Mouse (Mus musculus) heart, adult 2 months (tissue): Measurements from ENCODE around the gene Gm19426. TPM values are rescaled to one million over a fixed set of nuclear protein-coding genes. Genes with fewer than 3 reads are reported as not detected.

Source experiments
- DNase-seq, 2 experiments: peaks; one replicate each; pipeline ENCODE4 v3.0.0; 2021
- H3K27ac ChIP-seq: fragments of 200-600 bp; 2 replicates; pipeline ENCODE4 v1.8.1; 2022
- H3K27me3 ChIP-seq: fragments of 200-500 bp; 2 replicates; pipeline ENCODE4 v1.6.1; 2012; ENCODE audit warnings: mild to moderate bottlenecking, low read length, inconsistent platforms, mixed read lengths; ENCODE audit not compliant: control insufficient read depth, insufficient read depth
- H3K36me3 ChIP-seq: fragments of 200-500 bp; 2 replicates; pipeline ENCODE4 v1.6.1; 2012; ENCODE audit warnings: low read length, inconsistent platforms; ENCODE audit not compliant: control insufficient read depth, insufficient read depth
- H3K4me1 ChIP-seq: fragments of 200-500 bp; 2 replicates; pipeline ENCODE4 v1.6.1; 2011; ENCODE audit warnings: low read length; ENCODE audit not compliant: control insufficient read depth, insufficient read depth
- H3K4me3 ChIP-seq: fragments of 200-600 bp; 2 replicates; pipeline ENCODE4 v1.8.1; 2022
- H3K79me2 ChIP-seq: fragments of 200-500 bp; replicated peaks from 2 replicates; pipeline ENCODE4 v1.6.1; 2012; ENCODE audit warnings: mild to moderate bottlenecking, inconsistent platforms, low read length, moderate library complexity, mixed read lengths; ENCODE audit not compliant: control insufficient read depth, insufficient read depth
- H3K9ac ChIP-seq: fragments of 200-500 bp; 2 replicates; pipeline ENCODE4 v1.6.1; 2012; ENCODE audit warnings: low read depth, mild to moderate bottlenecking, control low read depth, inconsistent platforms, low read length, mixed read lengths
- CTCF ChIP-seq: fragments of 200-600 bp; IDR thresholded peaks from 2 replicates; pipeline ENCODE4 v1.8.1; 2022; ENCODE audit warnings: antibody characterized with exemption, mild to moderate bottlenecking, moderate library complexity
- EP300 ChIP-seq: fragments of 200-500 bp; IDR thresholded peaks from 2 replicates; pipeline ENCODE4 v1.6.1; 2011; ENCODE audit warnings: low read depth, low read length, control low read depth; ENCODE audit not compliant: insufficient read depth
- POLR2A ChIP-seq: fragments of 200-500 bp; IDR thresholded peaks from 2 replicates; pipeline ENCODE4 v1.6.1; 2011; ENCODE audit warnings: mild to moderate bottlenecking, low read depth, low read length, control low read depth; ENCODE audit not compliant: insufficient read depth
- WGBS: fragments of 180-500 bp; shearing (Covaris S2); methylation state at CpG from one replicate; pipeline ENCODE4 v1.1.7; 2018; 5-methylcytosine and 5-hydroxymethylcytosine counted together
- intact Hi-C: fragments of 180-260 bp; cut with DNase I; formaldehyde crosslinking; loops from one replicate; pipeline ENCODE4 v1.15.1; 2025
- microRNA-seq, 2 experiments: library from miRNA; unstranded; fragments of <30 nt; microRNA quantifications; one replicate each; pipeline ENCODE4 v1.2.0; 2021
- polyA plus RNA-seq: library from polyadenylated mRNA; depleted of rRNA; stranded (reverse); fragments of >200 nt; gene quantifications from 2 replicates; pipeline ENCODE4 v1.2.3, GENCODE M21; 2012; rRNA removed
- total RNA-seq, 2 experiments: library from RNA; stranded (reverse); gene quantifications; 2 replicates each; pipeline ENCODE4 v1.2.3; 2021

Gm19426 gene
- total and polyA plus RNA-seq, 3 experiments: 1.5 to 2.0 (median 1.8) TPM

GRCm38 (mm10) chr2:84707523-84707922, 35.9 kb downstream of the Gm19426 start:
- intact Hi-C loops: no loop called here
- H3K36me3 ChIP-seq: peaks cover 39% of the 10 kb centered on the region
- H3K9ac ChIP-seq: no peak overlapping the region

GRCm38 (mm10) chr2:84705295-84705694, 38.2 kb downstream of the Gm19426 start:
- peaks cover 33% of the 10 kb centered on the region for H3K36me3 ChIP-seq
- no peak overlapping the region for H3K4me3 ChIP-seq
- TF ChIP-seq CTCF (no peak), POLR2A (no peak), EP300 (no peak)
- H3K27ac ChIP-seq: no peak overlapping the region
- H3K27me3 ChIP-seq: no peaks in the 10 kb centered on the region
- H3K79me2 ChIP-seq: peaks cover 1% of the 10 kb centered on the region
- H3K9ac ChIP-seq: no peak overlapping the region
- no peak for DNase-seq
- 84% methylated on average over 1 of the region's 1 CpGs for WGBS
- H3K4me1 ChIP-seq: no peaks in the 10 kb centered on the region; the same call in 1 of the 2 replicates
- intact Hi-C loops: no loop called here

More at GRCm38 (mm10) chr2:84707523-84707922, 35.9 kb downstream of the Gm19426 start:
- Histone ChIP-seq H3K4me3 (no peak overlapping the region), H3K4me1 (no peaks in the 10 kb centered on the region; the same call in 1 of the 2 replicates), H3K27me3 (no peaks in the 10 kb centered on the region), H3K79me2 (peaks cover 3% of the 10 kb centered on the region), H3K27ac (no peak overlapping the region)
- TF ChIP-seq CTCF (no peak), POLR2A (no peak), EP300 (no peak)
- WGBS: 84% methylated on average over 1 of the region's 1 CpGs
- no peak for DNase-seq

- Histone ChIP-seq H3K27ac (0 out of 2 replicates have a peak overlapping the region, but pooled peaks have one; percentile 6), H3K36me3 (peaks cover 29% of the 10 kb centered on the region), H3K4me1 (no peaks in the 10 kb centered on the region; the same call in 1 of the 2 replicates), H3K27me3 (no peaks in the 10 kb centered on the region), H3K79me2 (peaks cover 1% of the 10 kb centered on the region), H3K4me3 (no peak overlapping the region), H3K9ac (no peak overlapping the region)
- DNase-seq: no peak
- WGBS: 45% methylated on average over 5 of the region's 5 CpGs
- intact Hi-C loops: no loop called here
- TF ChIP-seq CTCF: no peak
- TF ChIP-seq EP300: no peak
- TF ChIP-seq POLR2A: no peak
Measured at GRCm38 (mm10) chr2:84704329-84704728, 39.1 kb downstream of the Gm19426 start.

GRCm38 (mm10) chr2:84703497-84703896, 40.0 kb downstream of the Gm19426 start:
- H3K9ac ChIP-seq: no peak overlapping the region
- no peak overlapping the region for H3K4me3 ChIP-seq
- DNase-seq: no peak
- peaks cover 20% of the 10 kb centered on the region for H3K36me3 ChIP-seq
- no peaks in the 10 kb centered on the region for H3K27me3 ChIP-seq
- no peak overlapping the region for H3K27ac ChIP-seq
- intact Hi-C loops: no loop called here
- 78% methylated on average over 1 of the region's 1 CpGs for whole genome bisulfite sequencing
- H3K79me2 ChIP-seq: peaks cover under 1% of the 10 kb centered on the region
- TF ChIP-seq POLR2A: no peak
- no peak for TF ChIP-seq CTCF
- TF ChIP-seq EP300: no peak
- no peaks in the 10 kb centered on the region; the same call in 1 of the 2 replicates for H3K4me1 ChIP-seq

- no peak for DNase-seq
- Histone ChIP-seq H3K79me2 (no peaks in the 10 kb centered on the region), H3K4me1 (no peaks in the 10 kb centered on the region), H3K4me3 (no peak overlapping the region), H3K27me3 (no peaks in the 10 kb centered on the region), H3K27ac (no peak overlapping the region), H3K36me3 (peaks cover 6% of the 10 kb centered on the region), H3K9ac (no peak overlapping the region)
- intact Hi-C loops: no loop called here
- TF ChIP-seq EP300: no peak
- TF ChIP-seq CTCF: no peak
- TF ChIP-seq POLR2A: no peak
- 86% methylated on average over 5 of the region's 5 CpGs for WGBS
Measured at GRCm38 (mm10) chr2:84695007-84695695, 48.3 kb downstream of the Gm19426 start.

Small RNAs within 50 kb of the gene (microRNA-seq; reads per million reads assigned to microRNA genes)
- gene Mir130a: 2,956 to 3,985 reads per million in 2 experiments

Other genes starting within 250 kb of the Gm19426 start
- 10 to 100 TPM; 53.4 to 61.4 TPM for gene Ctnnd1, start 92.9 kb downstream of the Gm19426 start, total RNA-seq
- gene Ctnnd1, start 92.9 kb downstream of the Gm19426 start, polyA plus RNA-seq: 26.5 and 54.5 TPM in 2 replicates
- not detected for gene Btbd18, start 84.6 kb downstream of the Gm19426 start, total RNA-seq
- not detected in 2 replicates for gene Btbd18, start 84.6 kb downstream of the Gm19426 start, polyA plus RNA-seq
- gene Selenoh, start 72.9 kb downstream of the Gm19426 start, total RNA-seq: 10 to 100 TPM; 21.8 to 28.0 TPM
- 18.0 and 19.6 TPM in 2 replicates for gene Selenoh, start 72.9 kb downstream of the Gm19426 start, polyA plus RNA-seq
- gene Gm28635, start 65.6 kb downstream of the Gm19426 start, total RNA-seq: 1 to 10 TPM; 5.8 to 5.9 TPM
- not detected in 2 replicates for gene Gm28635, start 65.6 kb downstream of the Gm19426 start, polyA plus RNA-seq
- gene Med19, start 65.3 kb downstream of the Gm19426 start, total RNA-seq: 10 to 100 TPM; 11.5 to 14.2 TPM
- gene Med19, start 65.3 kb downstream of the Gm19426 start, polyA plus RNA-seq: 6.8 and 10.4 TPM in 2 replicates
- gene Tmx2, start 64.5 kb downstream of the Gm19426 start, total RNA-seq: 100 to 1,000 TPM; 105 to 115 TPM
- 148 and 203 TPM in 2 replicates for gene Tmx2, start 64.5 kb downstream of the Gm19426 start, polyA plus RNA-seq
- 10 to 100 TPM; 62.8 to 72.5 TPM for gene Zdhhc5, start 28.5 kb downstream of the Gm19426 start, total RNA-seq
- gene Zdhhc5, start 28.5 kb downstream of the Gm19426 start, polyA plus RNA-seq: 47.6 and 61.2 TPM in 2 replicates
- 1 to 10 TPM; 4.0 to 4.6 TPM for gene Clp1, start 16.3 kb downstream of the Gm19426 start, total RNA-seq
- gene Clp1, start 16.3 kb downstream of the Gm19426 start, polyA plus RNA-seq: 3.5 and 7.4 TPM in 2 replicates
- gene Ypel4, start 9.6 kb downstream of the Gm19426 start, total RNA-seq: under 1 TPM; 0.44 to 0.45 TPM
- gene Ypel4, start 9.6 kb downstream of the Gm19426 start, polyA plus RNA-seq: 1.5 and 1.7 TPM in 2 replicates
- 10 to 100 TPM; 79.7 to 81.5 TPM for gene Serping1, start 31.8 kb upstream of the Gm19426 start, total RNA-seq
- gene Serping1, start 31.8 kb upstream of the Gm19426 start, polyA plus RNA-seq: 268 and 301 TPM in 2 replicates
- 100 to 1,000 TPM in 1 of 2 experiments, 10 to 100 TPM in 1; 26.5 to 109 TPM for gene Ube2l6, start 55.2 kb upstream of the Gm19426 start, total RNA-seq
- gene Ube2l6, start 55.2 kb upstream of the Gm19426 start, polyA plus RNA-seq: 42.0 and 131 TPM in 2 replicates
- not detected for gene Smtnl1, start 79.0 kb upstream of the Gm19426 start, total RNA-seq
- gene Smtnl1, start 79.0 kb upstream of the Gm19426 start, polyA plus RNA-seq: not detected in 2 replicates
- 100 to 1,000 TPM; 106 to 129 TPM for gene Timm10, start 83.3 kb upstream of the Gm19426 start, total RNA-seq
- gene Timm10, start 83.3 kb upstream of the Gm19426 start, polyA plus RNA-seq: 123 and 136 TPM in 2 replicates
- gene Slc43a1, start 95.2 kb upstream of the Gm19426 start, total RNA-seq: 1 to 10 TPM; 2.1 to 2.3 TPM
- 3.7 and 6.7 TPM in 2 replicates for gene Slc43a1, start 95.2 kb upstream of the Gm19426 start, polyA plus RNA-seq
- gene Rtn4rl2, start 143.1 kb upstream of the Gm19426 start, total RNA-seq: 1 to 10 TPM; 3.6 to 3.8 TPM
- 2.6 and 6.1 TPM in 2 replicates for gene Rtn4rl2, start 143.1 kb upstream of the Gm19426 start, polyA plus RNA-seq
- gene Slc43a3, start 192.9 kb upstream of the Gm19426 start, total RNA-seq: 10 to 100 TPM; 62.6 to 79.1 TPM
- 101 and 141 TPM in 2 replicates for gene Slc43a3, start 192.9 kb upstream of the Gm19426 start, polyA plus RNA-seq
- gene Prg2, start 236.8 kb upstream of the Gm19426 start, total RNA-seq: not detected
- 0.14 and 0.44 TPM in 2 replicates for gene Prg2, start 236.8 kb upstream of the Gm19426 start, polyA plus RNA-seq
- gene Prg3, start 244.6 kb upstream of the Gm19426 start, total RNA-seq: not detected
- not detected in 2 replicates for gene Prg3, start 244.6 kb upstream of the Gm19426 start, polyA plus RNA-seq